Mouse (Mus musculus) testis, adult 2 months (tissue): ENCODE results near the gene Sp2. TPM values are rescaled to one million over a fixed set of nuclear protein-coding genes. Genes with fewer than 3 reads are reported as not detected.

Experiments
- H3K27ac ChIP-seq: fragments of 200-500 bp; 2 replicates; pipeline ENCODE4 v1.5.1; 2012; ENCODE audit warnings: low read depth, low read length; ENCODE audit not compliant: control insufficient read depth, insufficient read depth
- H3K27me3 ChIP-seq: fragments of 200-500 bp; 2 replicates; pipeline ENCODE4 v1.6.1; 2012; ENCODE audit warnings: mild to moderate bottlenecking, low read length, moderate library complexity; ENCODE audit not compliant: control insufficient read depth, insufficient read depth
- H3K36me3 ChIP-seq: fragments of 200-500 bp; 2 replicates; pipeline ENCODE4 v1.6.1; 2012; ENCODE audit warnings: mild to moderate bottlenecking, low read length; ENCODE audit not compliant: control insufficient read depth, insufficient read depth
- H3K4me1 ChIP-seq: fragments of 200-500 bp; 2 replicates; pipeline ENCODE4 v1.6.1; 2012; ENCODE audit warnings: low read length; ENCODE audit not compliant: control insufficient read depth, insufficient read depth
- H3K4me3 ChIP-seq: fragments of 200-500 bp; 2 replicates; pipeline ENCODE4 v1.5.1; 2012; ENCODE audit warnings: low read depth, mild to moderate bottlenecking, low read length, moderate library complexity, mixed read lengths; ENCODE audit not compliant: control insufficient read depth
- CTCF ChIP-seq: fragments of 200-500 bp; IDR thresholded peaks from 2 replicates; pipeline ENCODE4 v1.5.1; 2012; ENCODE audit warnings: low read depth, mild to moderate bottlenecking, inconsistent platforms, low read length, moderate library complexity; ENCODE audit not compliant: control insufficient read depth, insufficient read depth, insufficient replicate concordance
- POLR2A ChIP-seq: fragments of 200-500 bp; IDR thresholded peaks from 2 replicates; pipeline ENCODE4 v1.6.1; 2012; ENCODE audit warnings: low read depth, mild to moderate bottlenecking, inconsistent platforms, low read length, moderate library complexity; ENCODE audit not compliant: control insufficient read depth
- polyA plus RNA-seq: library from polyadenylated mRNA; depleted of rRNA; stranded (reverse); fragments of >200 nt; gene quantifications from 2 replicates; pipeline ENCODE4 v1.2.3, GENCODE M21; 2012

Gene Sp2
- polyA plus RNA-seq, 1 experiment, result 17.9 TPM

DNA sequence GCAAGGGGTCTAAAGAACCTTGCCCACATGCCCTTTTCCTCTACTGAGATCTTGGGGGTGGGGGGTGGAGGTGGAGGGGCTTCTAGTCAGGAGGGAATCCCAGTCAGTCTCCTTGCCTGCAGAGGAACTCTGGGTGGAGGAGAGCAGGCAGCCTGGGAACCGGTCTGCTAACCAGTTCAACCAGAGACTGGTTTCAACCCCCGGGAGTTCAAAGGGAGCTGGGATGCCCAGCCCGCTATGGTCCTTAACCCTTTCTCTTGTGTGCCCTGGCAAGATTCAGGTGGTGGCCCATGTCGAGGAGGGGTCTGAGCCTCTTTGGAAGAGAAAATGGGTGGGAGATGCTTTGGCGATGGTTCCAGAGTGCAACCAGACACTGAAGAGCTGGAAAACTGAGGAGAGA, 54.1 kb downstream of the Sp2 start:
- no peak for TF ChIP-seq CTCF
- TF ChIP-seq POLR2A, result no peak
- H3K27me3 ChIP-seq, result no peaks in the 10 kb centered on the region
- no peak overlapping the region for H3K4me3 ChIP-seq
- no peaks in the 10 kb centered on the region for H3K4me1 ChIP-seq
- H3K27ac ChIP-seq, result no peak overlapping the region
- H3K36me3 ChIP-seq, result no peaks in the 10 kb centered on the region

DNA sequence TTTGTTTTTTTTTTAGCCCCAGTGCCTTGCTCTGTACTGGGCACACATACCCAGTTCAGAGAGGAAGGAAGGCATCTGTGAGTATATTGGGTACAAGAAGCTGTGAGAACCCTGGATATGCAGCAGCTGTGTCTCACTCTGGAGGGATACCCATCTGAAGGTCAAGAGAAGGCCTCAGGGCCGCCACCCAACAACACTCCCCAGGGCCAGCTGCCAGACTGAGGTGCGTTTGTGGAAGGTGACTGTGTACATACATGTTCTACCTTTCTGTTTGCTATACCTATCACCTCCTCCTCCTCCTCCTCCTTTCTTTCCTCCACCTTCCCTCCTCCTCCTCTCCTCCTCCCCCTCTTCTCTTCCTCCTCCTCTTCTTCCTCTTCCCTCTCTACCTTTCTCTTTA, 54.7 kb downstream of the Sp2 start, which contains the start of gene Prr15l:
Gene Prr15l (plus strand): TSS at position 17 of the 400 bp plus-strand sequence.
- Histone ChIP-seq H3K27me3 (no peaks in the 10 kb centered on the region), H3K4me1 (no peaks in the 10 kb centered on the region), H3K36me3 (no peaks in the 10 kb centered on the region), H3K27ac (no peak within 1 kb of the TSS), H3K4me3 (no peak within 1 kb of the TSS)
- TF ChIP-seq CTCF, result no peak
- no peak for TF ChIP-seq POLR2A

DNA sequence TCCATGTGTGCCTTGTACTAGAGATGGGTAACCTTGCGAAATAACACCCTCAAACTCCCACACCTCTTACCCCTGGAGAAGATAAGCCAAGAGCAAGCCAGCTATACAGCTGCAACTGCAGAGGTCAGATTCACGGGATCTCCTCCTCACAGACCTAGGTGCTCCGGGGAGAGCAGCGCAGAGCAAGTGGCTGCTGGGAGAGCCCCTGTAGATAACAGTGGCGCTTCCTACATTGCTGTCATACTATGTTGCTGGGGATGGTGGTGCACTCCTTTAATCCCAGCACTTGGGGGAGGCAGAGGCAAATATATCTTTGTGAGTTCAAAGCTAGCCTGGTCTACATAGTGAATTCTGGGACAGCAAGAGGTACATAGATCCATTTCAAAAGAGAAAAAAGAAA, 56.2 kb downstream of the Sp2 start:
- Histone ChIP-seq H3K4me3 (no peak overlapping the region), H3K36me3 (no peaks in the 10 kb centered on the region), H3K4me1 (no peaks in the 10 kb centered on the region), H3K27ac (no peak overlapping the region), H3K27me3 (no peaks in the 10 kb centered on the region)
- TF ChIP-seq POLR2A (no peak), CTCF (no peak)

DNA sequence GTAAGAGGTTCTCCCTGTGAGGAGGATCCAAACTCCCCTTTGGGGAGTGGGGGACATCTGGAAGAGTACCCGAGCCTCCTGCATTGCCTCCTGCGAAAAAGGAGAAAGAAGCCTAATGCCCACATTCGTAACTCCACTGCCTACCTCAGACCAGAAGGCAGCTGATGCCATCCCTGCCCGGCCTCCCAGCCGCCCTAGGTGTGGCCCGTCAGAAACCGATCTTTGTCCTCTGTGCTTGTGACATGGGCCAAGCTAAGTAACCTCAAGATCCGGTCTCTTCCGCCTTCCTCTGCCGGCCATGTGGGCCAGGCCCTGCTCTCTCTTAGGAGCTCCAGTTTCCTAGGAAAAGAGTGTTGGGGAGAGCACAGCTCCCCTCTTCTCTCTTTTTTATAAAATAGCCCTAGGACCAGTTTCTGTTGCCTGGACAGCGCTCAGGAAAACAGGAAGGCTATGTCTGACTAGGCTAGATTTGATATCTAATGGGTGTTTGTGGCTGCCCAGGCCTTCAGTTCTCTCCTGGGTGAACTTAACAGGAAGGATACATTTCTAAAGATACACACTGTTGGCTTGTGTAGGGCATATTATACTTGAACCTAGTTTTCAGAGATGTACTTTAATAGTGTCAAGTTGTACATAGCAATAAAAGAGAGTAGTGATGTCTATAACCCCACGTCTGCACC, 57.1 kb downstream of the Sp2 start:
- Histone ChIP-seq H3K27ac (no peak overlapping the region), H3K36me3 (no peaks in the 10 kb centered on the region), H3K27me3 (no peaks in the 10 kb centered on the region), H3K4me3 (no peak overlapping the region), H3K4me1 (no peaks in the 10 kb centered on the region)
- TF ChIP-seq CTCF, result no peak
- TF ChIP-seq POLR2A, result no peak

DNA sequence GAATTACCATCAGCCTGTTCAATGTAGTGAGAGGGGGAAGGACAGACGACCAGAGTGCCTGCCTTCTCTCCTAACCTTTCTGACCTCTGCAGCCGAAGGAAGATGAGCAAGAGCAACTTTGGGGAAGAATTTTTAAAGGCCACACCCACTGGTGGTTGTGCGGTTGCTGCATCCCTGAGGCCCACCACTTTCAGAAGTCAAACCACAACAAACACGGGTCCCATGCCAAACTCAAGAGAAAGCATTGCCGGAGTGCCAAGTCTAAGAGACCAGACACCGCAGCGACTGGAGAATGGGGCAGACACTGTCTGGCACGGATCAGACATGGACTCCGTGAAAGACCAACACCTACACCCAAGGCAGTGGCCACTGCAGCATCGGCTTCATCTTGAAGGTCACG, 57.9 kb downstream of the Sp2 start:
- TF ChIP-seq CTCF (no peak), POLR2A (no peak)
- no peaks in the 10 kb centered on the region for H3K4me1 ChIP-seq
- H3K36me3 ChIP-seq, result no peaks in the 10 kb centered on the region

DNA sequence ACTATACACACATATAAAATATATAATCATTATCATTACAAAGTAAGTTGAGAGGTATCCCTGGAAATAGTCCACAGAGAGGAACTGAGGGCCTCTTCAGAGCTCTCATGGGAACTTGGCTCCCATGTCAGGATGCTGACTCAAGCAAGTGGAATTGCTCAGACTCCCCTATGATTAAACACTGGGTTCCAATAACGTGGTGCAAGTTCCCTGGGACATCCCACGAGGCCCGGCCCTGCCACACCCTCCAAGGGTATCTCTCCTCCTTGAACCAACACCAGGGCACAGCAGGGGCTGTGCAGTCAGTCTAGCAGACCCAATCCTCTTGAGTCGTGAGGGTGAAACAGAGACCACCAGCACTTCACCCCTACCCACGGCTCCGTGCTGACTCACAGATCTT, 63.8 kb downstream of the Sp2 start:
- TF ChIP-seq CTCF (no peak), POLR2A (no peak)
- Histone ChIP-seq H3K4me3 (no peak overlapping the region), H3K27me3 (no peaks in the 10 kb centered on the region), H3K36me3 (no peaks in the 10 kb centered on the region), H3K4me1 (peaks cover 5% of the 10 kb centered on the region), H3K27ac (no peak overlapping the region)

More for the DNA sequence above, 57.9 kb downstream of the Sp2 start:
- H3K27ac ChIP-seq, result no peak overlapping the region
- H3K27me3 ChIP-seq, result no peaks in the 10 kb centered on the region
- H3K4me3 ChIP-seq, result no peak overlapping the region

DNA sequence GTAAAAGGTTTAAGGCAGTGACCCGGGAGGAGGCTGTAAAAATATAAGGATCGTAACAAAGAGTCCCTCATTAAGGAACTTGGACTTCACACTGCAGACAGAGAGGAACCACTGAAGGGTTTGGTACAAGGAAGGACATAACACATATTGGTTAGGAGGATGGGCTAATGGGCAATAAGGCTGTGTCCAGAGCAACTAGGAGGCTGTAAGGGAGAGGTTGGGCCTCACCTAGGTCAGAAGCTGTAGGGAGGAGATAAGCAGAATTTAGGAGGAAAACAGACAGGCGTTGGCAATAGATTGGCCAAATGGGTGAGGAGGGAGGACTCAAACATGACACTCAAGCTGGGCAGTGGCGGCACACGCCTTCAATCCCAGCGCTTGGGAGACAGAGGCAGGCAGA, 65.3 kb downstream of the Sp2 start:
- H3K27ac ChIP-seq, result no peak overlapping the region
- TF ChIP-seq POLR2A (no peak), CTCF (no peak)
- no peaks in the 10 kb centered on the region for H3K36me3 ChIP-seq
- no peaks in the 10 kb centered on the region for H3K27me3 ChIP-seq
- H3K4me3 ChIP-seq, result peak overlapping the region; percentile 97
- peaks cover 5% of the 10 kb centered on the region for H3K4me1 ChIP-seq
